Mouse (Mus musculus) midbrain, postnatal 0 days (tissue): Measurements from ENCODE around the gene Echdc3. TPM values are rescaled to one million over a fixed set of nuclear protein-coding genes. Genes with fewer than 3 reads are reported as not detected.

Experiments used
- ATAC-seq: fragments of 200-750 bp; cut with Nextera tagmentation; 2 replicates; pipeline ENCODE4 v1.8.0; 2017; ENCODE audit warnings: moderate number of reproducible peaks, mild to moderate bottlenecking, moderate TSS enrichment, moderate library complexity; ENCODE audit not compliant: low FRiP score
- DNase-seq: peaks from one replicate; pipeline ENCODE4 v3.0.0-alpha.2; 2015; ENCODE audit warnings: low spot score
- H3K27ac ChIP-seq: fragments of 300-500 bp; sonication (generic); 2 replicates; pipeline ENCODE4 v1.5.1; 2014; ENCODE audit warnings: low read depth, mild to moderate bottlenecking, low read length, mixed read lengths
- H3K27me3 ChIP-seq: fragments of 300-500 bp; sonication (generic); 2 replicates; pipeline ENCODE4 v1.6.1; 2014; ENCODE audit warnings: low read length, control low read depth, mixed read lengths; ENCODE audit not compliant: insufficient read depth
- H3K36me3 ChIP-seq: fragments of 300-500 bp; sonication (generic); 2 replicates; pipeline ENCODE4 v1.6.1; 2014; ENCODE audit warnings: low read length, control low read depth, mixed read lengths; ENCODE audit not compliant: insufficient read depth
- H3K4me1 ChIP-seq: fragments of 300-500 bp; sonication (generic); 2 replicates; pipeline ENCODE4 v1.6.1; 2014; ENCODE audit warnings: mild to moderate bottlenecking, control low read depth, antibody characterized with exemption, low read length, mixed read lengths; ENCODE audit not compliant: insufficient read depth
- H3K4me2 ChIP-seq: fragments of 300-500 bp; sonication (generic); 2 replicates; pipeline ENCODE4 v1.6.1; 2014; ENCODE audit warnings: low read depth, mild to moderate bottlenecking, low read length, mixed read lengths; ENCODE audit not compliant: poor library complexity, severe bottlenecking
- H3K4me3 ChIP-seq: fragments of 300-500 bp; sonication (generic); 2 replicates; pipeline ENCODE4 v1.5.1; 2014; ENCODE audit warnings: low read depth, mild to moderate bottlenecking, low read length, moderate library complexity
- H3K9ac ChIP-seq: fragments of 300-500 bp; sonication (generic); replicated peaks from 2 replicates; pipeline ENCODE4 v1.6.1; 2014; ENCODE audit warnings: mild to moderate bottlenecking, low read length, moderate library complexity, mixed read lengths; ENCODE audit not compliant: poor library complexity, severe bottlenecking
- H3K9me3 ChIP-seq: fragments of 300-500 bp; sonication (generic); 2 replicates; pipeline ENCODE4 v1.6.1; 2016; ENCODE audit warnings: low read length, control low read depth
- CTCF ChIP-seq: IDR thresholded peaks from 2 replicates; pipeline ENCODE4 v1.5.1; 2016; ENCODE audit warnings: antibody characterized with exemption, mild to moderate bottlenecking
- WGBS: fragments of 180-500 bp; shearing (Covaris S2); extraction: QIAGEN DNeasy Blood & Tissue Kit; methylation state at CpG from one replicate; pipeline ENCODE4 v1.1.7; 2014; 5-methylcytosine and 5-hydroxymethylcytosine counted together
- polyA plus RNA-seq: library from polyadenylated mRNA; unstranded; fragments of >200 nt; fragmentation: Nextera tagmentation; extraction: Ambion mirVana; gene quantifications from 2 replicates; pipeline ENCODE4 v1.2.1, GENCODE M21; 2015
- total RNA-seq: library from RNA; depleted of rRNA; stranded (reverse); fragments of >200 nt; gene quantifications from 2 replicates; pipeline ENCODE4 v1.2.3, GENCODE M21; 2014; rRNA removed

Echdc3 gene
- total RNA-seq (1.5 and 2.3 TPM in 2 replicates), polyA plus RNA-seq (0.90 and 1.0 TPM in 2 replicates)

- TF ChIP-seq CTCF, result no peak
- peak; percentile 87 for ATAC-seq
- peaks cover 4% of the 10 kb centered on the region; the same call in 1 of the 2 replicates for H3K4me1 ChIP-seq
- H3K4me2 ChIP-seq, result peak within 1 kb of the TSS; percentile 41
- peak; percentile 74 for DNase-seq
- no peaks in the 10 kb centered on the region for H3K27me3 ChIP-seq
- H3K9ac ChIP-seq, result peak within 1 kb of the TSS; percentile 20
- 3% methylated on average over 30 of the region's 30 CpGs for WGBS
- no peaks in the 10 kb centered on the region for H3K9me3 ChIP-seq
- H3K36me3 ChIP-seq, result no peaks in the 10 kb centered on the region
- H3K4me3 ChIP-seq, result peak within 1 kb of the TSS; percentile 21
- peak within 1 kb of the TSS; percentile 26 for H3K27ac ChIP-seq
Measured at GRCm38 (mm10) chr2:6212724-6213511, at the start of gene Echdc3. TSS of gene Echdc3 (minus strand) at chr2:6213033.

- Histone ChIP-seq H3K9ac (no peak overlapping the region), H3K27me3 (no peaks in the 10 kb centered on the region), H3K4me1 (no peaks in the 10 kb centered on the region; the same call in 1 of the 2 replicates), H3K9me3 (no peaks in the 10 kb centered on the region), H3K4me2 (no peak overlapping the region), H3K4me3 (no peak overlapping the region), H3K27ac (0 out of 2 replicates have a peak overlapping the region, but pooled peaks have one; percentile 55), H3K36me3 (no peaks in the 10 kb centered on the region)
- no peak for TF ChIP-seq CTCF
- ATAC-seq (no peak), DNase-seq (no peak)
- WGBS, result 33% methylated on average over 9 of the region's 9 CpGs
Measured at GRCm38 (mm10) chr2:6261718-6262117, 48.9 kb upstream of the Echdc3 start.

GRCm38 (mm10) chr2:6261201-6261672, 48.4 kb upstream of the Echdc3 start:
- no peaks in the 10 kb centered on the region; the same call in 1 of the 2 replicates for H3K4me1 ChIP-seq
- no peak for TF ChIP-seq CTCF
- no peak overlapping the region for H3K4me2 ChIP-seq
- H3K4me3 ChIP-seq, result no peak overlapping the region
- no peaks in the 10 kb centered on the region for H3K36me3 ChIP-seq
- DNase-seq (peak; percentile 61), ATAC-seq (0 out of 2 replicates have a peak, but pooled peaks have one; percentile 46)
- H3K9me3 ChIP-seq, result no peaks in the 10 kb centered on the region
- H3K27ac ChIP-seq, result peak overlapping the region; percentile 55
- WGBS, result 9% methylated on average over 8 of the region's 8 CpGs
- no peaks in the 10 kb centered on the region for H3K27me3 ChIP-seq
- no peak overlapping the region for H3K9ac ChIP-seq

GRCm38 (mm10) chr2:6260661-6261060, 47.8 kb upstream of the Echdc3 start:
- H3K9me3 ChIP-seq, result no peaks in the 10 kb centered on the region
- H3K9ac ChIP-seq, result no peak overlapping the region
- no peaks in the 10 kb centered on the region; the same call in 1 of the 2 replicates for H3K4me1 ChIP-seq
- H3K4me3 ChIP-seq, result no peak overlapping the region
- ATAC-seq (no peak), DNase-seq (no peak)
- no peaks in the 10 kb centered on the region for H3K27me3 ChIP-seq
- no peaks in the 10 kb centered on the region for H3K36me3 ChIP-seq
- no peak overlapping the region for H3K27ac ChIP-seq
- H3K4me2 ChIP-seq, result no peak overlapping the region
- no peak for TF ChIP-seq CTCF
- WGBS, result 40% methylated on average over 4 of the region's 4 CpGs

- no peak overlapping the region for H3K4me2 ChIP-seq
- ATAC-seq, result no peak
- DNase-seq, result no peak
- no peak overlapping the region for H3K4me3 ChIP-seq
- H3K9ac ChIP-seq, result no peak overlapping the region
- no peaks in the 10 kb centered on the region for H3K27me3 ChIP-seq
- 91% methylated on average over 3 of the region's 3 CpGs for WGBS
- H3K36me3 ChIP-seq, result no peaks in the 10 kb centered on the region
- H3K4me1 ChIP-seq, result no peaks in the 10 kb centered on the region; the same call in 1 of the 2 replicates
- no peaks in the 10 kb centered on the region for H3K9me3 ChIP-seq
- no peak overlapping the region for H3K27ac ChIP-seq
- TF ChIP-seq CTCF, result no peak
Measured at GRCm38 (mm10) chr2:6259182-6259581, 46.3 kb upstream of the Echdc3 start.

GRCm38 (mm10) chr2:6258026-6258425, 45.2 kb upstream of the Echdc3 start:
- no peak for ATAC-seq
- Histone ChIP-seq H3K27ac (no peak overlapping the region), H3K9me3 (no peaks in the 10 kb centered on the region), H3K36me3 (no peaks in the 10 kb centered on the region), H3K27me3 (no peaks in the 10 kb centered on the region), H3K4me1 (no peaks in the 10 kb centered on the region; the same call in 1 of the 2 replicates), H3K4me3 (no peak overlapping the region), H3K9ac (no peak overlapping the region), H3K4me2 (no peak overlapping the region)
- 82% methylated on average over 4 of the region's 4 CpGs for WGBS
- DNase-seq, result no peak
- no peak for TF ChIP-seq CTCF
